Mouse (Mus musculus): Measurements from ENCODE around the gene Parp11.

DNA sequence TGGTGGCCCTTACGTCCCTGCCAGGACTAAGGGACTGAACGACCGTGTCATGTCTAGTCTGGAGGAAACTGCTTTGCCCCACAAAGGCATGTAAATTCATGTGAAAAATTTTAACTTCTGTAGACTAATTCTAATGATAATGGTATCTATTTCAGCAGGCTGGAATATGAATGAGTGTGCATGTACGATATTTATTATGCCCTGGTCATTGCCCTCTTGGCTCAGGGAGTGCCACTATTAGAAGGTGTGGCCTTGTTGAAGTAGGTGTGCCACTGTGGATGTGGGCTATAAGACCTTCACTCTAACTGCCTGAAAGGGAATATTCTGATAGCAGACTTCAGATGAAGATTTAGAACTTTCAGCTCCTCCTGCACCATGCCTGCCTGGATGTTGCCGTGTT lies 85.7 kb downstream of the Parp11 start:
- TF ChIP-seq POLR2A (IDR thresholded peaks at IDR 0.05; ENCODE audit: insufficient read length, low read depth): no peak
- TF ChIP-seq POLR2AphosphoS2 (IDR thresholded peaks at IDR 0.05; ENCODE audit: insufficient read length, low read depth): no peak
- no peak for TF ChIP-seq CEBPB (IDR thresholded peaks at IDR 0.05; ENCODE audit: insufficient read depth, poor library complexity, severe bottlenecking)

All from myocyte (in vitro differentiated cells).